Mouse (Mus musculus) liver, embryonic 16.5 days (tissue): ENCODE measurements around the gene Vmn1r118. TPM values are rescaled to one million over a fixed set of nuclear protein-coding genes. Genes with fewer than 3 reads are reported as not detected.
"Not testable (repeated sequence)": the region's sequence is repeated elsewhere in the genome, so short reads cannot be mapped to it uniquely, and the experiment has no call there.

ENCODE experiments used
- ATAC-seq: fragments of 200-750 bp; cut with Nextera tagmentation; 2 replicates; pipeline ENCODE4 v1.8.0; 2017; ENCODE audit warnings: low read depth, mild to moderate bottlenecking, moderate number of reproducible peaks, moderate library complexity
- H3K27ac ChIP-seq: fragments of 300-500 bp; sonication (generic); 2 replicates; pipeline ENCODE4 v1.5.1; 2014; ENCODE audit warnings: mild to moderate bottlenecking, low read length
- H3K27me3 ChIP-seq: fragments of 300-500 bp; sonication (generic); 2 replicates; pipeline ENCODE4 v1.6.1; 2014; ENCODE audit warnings: low read depth, low read length, mixed read lengths; ENCODE audit not compliant: control insufficient read depth, insufficient read depth
- H3K36me3 ChIP-seq: fragments of 300-500 bp; sonication (generic); 2 replicates; pipeline ENCODE4 v1.6.1; 2014; ENCODE audit warnings: mild to moderate bottlenecking; ENCODE audit not compliant: control insufficient read depth, insufficient read depth
- H3K4me1 ChIP-seq: fragments of 300-500 bp; sonication (generic); 2 replicates; pipeline ENCODE4 v1.6.1; 2014; ENCODE audit warnings: low read depth, low read length, mixed read lengths; ENCODE audit not compliant: control insufficient read depth
- H3K4me2 ChIP-seq: fragments of 300-500 bp; sonication (generic); 2 replicates; pipeline ENCODE4 v1.6.1; 2014; ENCODE audit warnings: low read depth, low read length, mixed read lengths
- H3K4me3 ChIP-seq: fragments of 300-500 bp; sonication (generic); 2 replicates; pipeline ENCODE4 v1.5.1; 2014; ENCODE audit warnings: low read depth, mild to moderate bottlenecking, low read length
- H3K9ac ChIP-seq: fragments of 300-500 bp; sonication (generic); 2 replicates; pipeline ENCODE4 v1.6.1; 2014; ENCODE audit warnings: low read depth, low read length
- H3K9me3 ChIP-seq: fragments of 300-500 bp; sonication (generic); replicated peaks from 2 replicates; pipeline ENCODE4 v1.6.1; 2016; ENCODE audit warnings: low read length; ENCODE audit not compliant: control insufficient read depth
- WGBS: fragments of 180-500 bp; shearing (Covaris S2); extraction: QIAGEN DNeasy Blood & Tissue Kit; methylation state at CpG from one replicate; pipeline ENCODE4 v1.1.7; 2014; ENCODE audit not compliant: insufficient replicate concordance; 5-methylcytosine and 5-hydroxymethylcytosine counted together
- polyA plus RNA-seq: library from polyadenylated mRNA; unstranded; fragments of >200 nt; fragmentation: Nextera tagmentation; extraction: Ambion mirVana; gene quantifications from 2 replicates; pipeline ENCODE4 v1.2.1, GENCODE M21; 2015

The Vmn1r118 gene
- not detected in 2 replicates for polyA plus RNA-seq

GRCm38 (mm10) chr7:20912247-20912646 lies at the start of gene Vmn1r118:
Gene Vmn1r118 (minus strand): TSS chr7:20912347.
- ATAC-seq, H3K9ac ChIP-seq, H3K36me3 ChIP-seq, H3K4me3 ChIP-seq, H3K27me3 ChIP-seq, H3K4me2 ChIP-seq, H3K4me1 ChIP-seq, H3K9me3 ChIP-seq, H3K27ac ChIP-seq: not testable (repeated sequence)
- no CpG with 5 or more reads among the region's 2 CpGs for WGBS

GRCm38 (mm10) chr7:20884021-20884420 lies 28.1 kb downstream of the Vmn1r118 start, which contains the start of gene Vmn1r117:
Gene Vmn1r117 (minus strand): TSS chr7:20884121.
- H3K27me3 ChIP-seq, ATAC-seq, H3K9ac ChIP-seq, H3K4me3 ChIP-seq, H3K9me3 ChIP-seq, H3K4me1 ChIP-seq, H3K4me2 ChIP-seq, H3K36me3 ChIP-seq, H3K27ac ChIP-seq: not testable (repeated sequence)
- WGBS, result no CpG with 5 or more reads among the region's 2 CpGs

GRCm38 (mm10) chr7:20871956-20872355 lies 40.2 kb downstream of the Vmn1r118 start, which contains the start of gene Vmn1r116:
Gene Vmn1r116 (plus strand): TSS chr7:20872256.
- ATAC-seq, H3K9ac ChIP-seq, H3K36me3 ChIP-seq, H3K4me3 ChIP-seq, H3K4me1 ChIP-seq, H3K9me3 ChIP-seq, H3K27me3 ChIP-seq, H3K4me2 ChIP-seq, H3K27ac ChIP-seq: not testable (repeated sequence)
- WGBS, result 50% methylated on average over 3 of the region's 3 CpGs

Other genes starting within 250 kb of the Vmn1r118 start
- gene Vmn1r107, start 243.4 kb downstream of the Vmn1r118 start, polyA plus RNA-seq, result not detected in 2 replicates
- gene Vmn1r111, start 209.1 kb downstream of the Vmn1r118 start, polyA plus RNA-seq, result not detected in 2 replicates
- gene Gm10668, start 181.7 kb downstream of the Vmn1r118 start, polyA plus RNA-seq, result not detected in 2 replicates
- not detected in 2 replicates for gene Vmn1r112, start 141.2 kb downstream of the Vmn1r118 start, polyA plus RNA-seq
- not detected in 2 replicates for gene Vmn1r113, start 125.1 kb downstream of the Vmn1r118 start, polyA plus RNA-seq
- not detected in 2 replicates for gene Vmn1r114, start 100.2 kb downstream of the Vmn1r118 start, polyA plus RNA-seq
- gene Vmn1r115, start 67.4 kb downstream of the Vmn1r118 start, polyA plus RNA-seq, result not detected in 2 replicates
- gene Vmn1r116, start 40.1 kb downstream of the Vmn1r118 start, polyA plus RNA-seq, result not detected in 2 replicates
- gene Vmn1r117, start 28.2 kb downstream of the Vmn1r118 start, polyA plus RNA-seq, result not detected in 2 replicates
- not detected in 2 replicates for gene Vmn1r119, start 100.1 kb upstream of the Vmn1r118 start, polyA plus RNA-seq
- not detected in 2 replicates for gene Vmn1r120, start 141.4 kb upstream of the Vmn1r118 start, polyA plus RNA-seq
- gene Vmn1r121, start 186.2 kb upstream of the Vmn1r118 start, polyA plus RNA-seq, result not detected in 2 replicates
- not detected in 2 replicates for gene Vmn1r122, start 221.8 kb upstream of the Vmn1r118 start, polyA plus RNA-seq
- gene Vmn1r123, start 249.8 kb upstream of the Vmn1r118 start, polyA plus RNA-seq, result not detected in 2 replicates